Mouse (Mus musculus): ENCODE measurements around the gene Pnkd.
A peak's percentile ranks its signal among the peaks of the same experiment; 100 is the strongest.
"Not testable (repeated sequence)": the region's sequence is repeated elsewhere in the genome, so short reads cannot be mapped to it uniquely, and the experiment has no call there.

Gene Pnkd

GRCm38 (mm10) chr1:74388398-74388920 lies 103.7 kb downstream of the Pnkd start:
- DNase-seq (ENCODE audit: low spot score): no peak

DNA sequence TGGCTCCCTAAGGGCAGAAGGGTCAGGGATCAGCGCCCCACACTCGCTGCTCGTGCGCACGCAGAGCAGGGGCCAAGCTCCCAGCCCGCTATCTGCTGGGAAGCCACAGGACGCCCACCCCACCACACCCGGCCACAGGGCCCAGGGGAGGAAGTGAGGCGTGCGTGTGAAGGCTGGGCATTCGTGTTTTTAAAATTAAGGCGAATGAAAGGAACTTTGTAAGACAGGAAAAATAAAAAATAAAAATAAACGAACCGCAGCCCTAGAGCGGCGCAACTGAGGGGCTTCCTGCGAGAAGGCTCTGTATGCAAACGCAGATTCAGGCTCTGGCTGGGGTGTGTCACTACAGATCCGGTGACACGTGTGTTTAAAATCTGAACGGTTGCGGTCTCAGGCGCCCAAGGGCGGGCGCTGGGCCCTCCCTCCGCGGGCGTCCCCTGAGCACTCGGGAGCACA lies 105.1 kb downstream of the Pnkd start:
- peak; percentile 37 for DNase-seq (ENCODE audit: low spot score)

- DNase-seq (ENCODE audit: low spot score): peak; percentile 68
Measured at GRCm38 (mm10) chr1:74390287-74390906, 105.7 kb downstream of the Pnkd start.

GRCm38 (mm10) chr1:74390924-74391748 lies 106.4 kb downstream of the Pnkd start, which contains the start of gene Ctdsp1:
Gene Ctdsp1 (plus strand): TSS chr1:74391509.
- DNase-seq (ENCODE audit: low spot score): peak; percentile 97

DNA sequence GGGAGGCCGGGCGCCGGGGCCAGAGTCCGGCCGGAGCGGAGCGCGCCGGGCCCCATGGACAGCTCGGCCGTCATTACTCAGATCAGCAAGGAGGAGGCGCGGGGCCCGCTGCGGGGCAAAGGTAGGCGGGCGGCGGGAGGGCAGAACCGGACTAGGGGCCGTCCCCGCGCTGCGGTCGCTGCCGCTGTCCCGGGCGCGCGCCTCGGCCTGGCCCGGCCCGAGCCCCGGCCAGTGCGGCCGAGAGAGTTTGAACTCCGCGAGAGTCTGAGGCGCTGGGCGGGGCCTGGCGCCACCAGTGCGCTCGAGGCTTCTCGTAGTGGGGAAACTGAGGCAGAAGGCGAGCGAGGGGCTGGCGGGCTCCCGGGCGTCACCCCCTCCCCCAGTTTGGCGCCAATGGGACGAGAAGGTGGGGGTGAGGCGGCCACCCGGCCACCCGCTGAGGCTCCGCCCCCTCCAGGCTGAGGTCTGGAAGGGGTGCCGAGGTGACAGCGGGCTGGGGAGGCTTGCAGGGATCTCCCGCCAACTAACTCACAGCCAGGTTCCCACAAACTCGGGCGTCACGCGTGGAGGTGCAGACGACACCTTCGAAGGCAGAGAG lies 107.2 kb downstream of the Pnkd start:
- DNase-seq (ENCODE audit: low spot score): peak; percentile 64

GRCm38 (mm10) chr1:74392446-74392994 lies 107.8 kb downstream of the Pnkd start:
- DNase-seq (ENCODE audit: low spot score): peak; percentile 20

- DNase-seq (ENCODE audit: low spot score): no peak
Measured at GRCm38 (mm10) chr1:74393010-74393409, 108.3 kb downstream of the Pnkd start.

GRCm38 (mm10) chr1:74393697-74394096 lies 109.0 kb downstream of the Pnkd start:
- no peak for DNase-seq (ENCODE audit: low spot score)

DNA sequence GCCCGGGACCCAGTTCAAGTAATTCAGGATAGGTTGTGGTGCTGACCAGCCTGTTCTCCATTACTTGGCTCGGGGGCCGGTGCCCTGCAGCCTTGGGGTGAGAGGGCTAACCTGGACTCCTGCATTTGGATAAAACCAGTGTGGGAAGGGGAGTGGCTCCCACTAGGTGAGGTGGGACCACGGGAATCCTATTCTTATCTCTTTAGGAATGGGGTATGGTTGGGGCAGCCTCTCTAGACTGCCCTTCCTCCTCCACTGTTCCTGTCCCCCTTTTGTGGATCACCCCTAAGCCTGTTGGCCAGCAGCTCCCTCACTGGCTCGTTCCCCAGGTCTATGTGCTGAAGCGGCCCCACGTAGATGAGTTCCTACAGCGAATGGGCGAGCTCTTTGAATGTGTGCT lies 109.6 kb downstream of the Pnkd start:
- no peak for DNase-seq (ENCODE audit: low spot score)

DNA sequence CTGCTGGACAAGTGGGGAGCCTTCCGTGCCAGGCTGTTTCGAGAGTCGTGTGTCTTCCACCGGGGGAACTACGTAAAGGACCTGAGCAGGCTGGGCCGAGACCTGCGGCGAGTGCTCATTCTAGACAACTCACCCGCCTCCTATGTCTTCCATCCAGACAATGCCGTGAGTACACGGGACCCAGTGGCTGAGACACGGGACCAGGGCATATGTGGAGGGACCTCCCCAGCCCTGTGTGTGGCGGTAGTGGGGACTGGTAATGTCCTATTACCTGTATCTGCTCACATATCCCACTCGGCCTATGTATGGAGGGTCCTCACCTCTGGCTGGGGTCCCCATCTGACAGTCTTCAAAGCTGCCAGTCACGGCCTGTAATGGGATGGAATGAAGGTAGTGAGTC lies 110.1 kb downstream of the Pnkd start:
- no peak for DNase-seq (ENCODE audit: low spot score)

DNA sequence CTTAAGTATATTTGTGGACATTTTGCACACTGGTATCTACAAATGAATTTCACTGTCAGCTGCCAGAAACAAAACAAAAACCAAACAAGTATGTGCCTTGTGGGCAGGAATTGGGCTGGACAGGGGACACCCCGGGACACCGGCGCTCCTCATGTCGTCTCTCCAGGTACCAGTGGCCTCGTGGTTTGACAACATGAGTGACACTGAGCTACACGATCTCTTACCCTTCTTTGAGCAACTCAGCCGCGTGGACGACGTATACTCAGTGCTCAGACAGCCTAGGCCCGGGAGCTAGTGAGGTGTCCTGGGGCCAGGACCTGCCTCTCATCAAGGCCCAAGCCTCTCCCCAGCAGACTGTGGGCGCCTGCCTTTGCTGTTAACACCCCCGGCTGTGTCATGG lies 110.6 kb downstream of the Pnkd start:
- no peak for DNase-seq (ENCODE audit: low spot score)

GRCm38 (mm10) chr1:74396456-74397222 lies 111.9 kb downstream of the Pnkd start:
- DNase-seq (ENCODE audit: low spot score): not testable (repeated sequence)

DNA sequence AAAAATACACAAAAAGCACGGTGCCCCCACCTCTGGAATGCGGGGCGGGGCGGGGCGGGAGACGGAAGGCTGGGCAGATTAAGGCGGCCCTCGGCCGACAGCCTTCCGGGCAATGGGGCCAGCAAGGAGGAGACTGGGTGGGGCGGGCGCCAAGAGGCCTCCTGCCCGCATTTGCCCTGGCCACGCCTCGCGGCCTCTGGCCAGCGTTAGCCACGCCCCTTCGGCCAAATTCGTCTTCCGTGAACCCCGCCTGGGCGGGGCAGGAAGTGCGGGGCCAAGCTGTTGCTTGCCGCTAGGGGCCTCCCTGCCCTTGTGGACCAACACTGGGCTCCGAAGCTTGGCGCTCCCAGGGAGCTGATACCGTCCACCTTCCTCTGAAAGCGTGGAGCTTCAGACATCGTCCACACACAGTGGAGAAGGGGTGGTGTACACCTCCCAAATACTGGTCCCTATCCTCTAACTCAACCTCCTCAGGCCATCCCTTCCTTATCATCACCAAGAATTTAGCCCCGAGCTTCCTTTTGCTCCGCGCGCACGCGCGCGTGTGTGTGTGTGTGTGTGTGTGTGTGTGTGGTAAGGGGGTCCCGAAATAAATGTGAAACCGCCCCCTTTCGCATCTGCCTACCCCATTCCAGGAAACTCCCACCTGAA lies 112.7 kb downstream of the Pnkd start:
- peak; percentile 97 for DNase-seq (ENCODE audit: low spot score)

GRCm38 (mm10) chr1:74397919-74398451 lies 113.3 kb downstream of the Pnkd start:
- DNase-seq (ENCODE audit: low spot score): peak; percentile 81

DNA sequence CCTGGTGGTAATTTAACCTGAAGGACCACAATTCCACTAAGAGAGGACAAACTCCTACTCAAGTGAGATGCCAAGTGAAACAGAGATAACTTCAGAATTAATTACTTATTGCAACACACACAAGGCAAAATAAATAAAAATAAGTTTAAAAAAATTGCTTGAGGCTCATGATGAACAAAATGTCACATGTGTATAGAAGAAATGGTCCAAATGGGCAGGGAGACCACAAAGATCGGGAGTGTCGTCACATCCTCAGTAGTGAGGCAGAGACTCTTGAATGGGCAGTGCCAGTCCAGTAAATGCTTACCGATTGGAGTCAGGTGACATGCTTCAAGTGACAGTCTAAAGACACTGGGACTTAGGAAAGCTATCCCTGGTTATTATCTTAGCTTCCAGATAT lies 115.8 kb downstream of the Pnkd start:
- DNase-seq (ENCODE audit: low spot score): no peak

GRCm38 (mm10) chr1:74401015-74401702 lies 116.4 kb downstream of the Pnkd start:
- no peak for DNase-seq (ENCODE audit: low spot score)

All from retina, embryonic 14.5 days (tissue).